Mouse (Mus musculus) embryonic fibroblast, embryonic 13.5 days (primary cell): ENCODE measurements at regions not wholly inside any gene's neighbourhood (a gene's known extent, or its start where the extent isn't known, plus 50 kb on each side); places are given as distances from the start of the nearest gene placed in this dataset.

Source experiments
- H3K27ac ChIP-seq: 2 replicates; pipeline ENCODE4 v1.5.1; 2012; ENCODE audit warnings: low read length, control low read depth, inconsistent platforms; ENCODE audit not compliant: insufficient read depth
- H3K4me1 ChIP-seq: 2 replicates; pipeline ENCODE4 v1.6.1; 2011; ENCODE audit warnings: low read length; ENCODE audit not compliant: control insufficient read depth, insufficient read depth
- H3K4me3 ChIP-seq: 2 replicates; pipeline ENCODE4 v1.5.1; 2011; ENCODE audit warnings: mild to moderate bottlenecking, control low read depth, low read length; ENCODE audit not compliant: insufficient read depth
- CTCF ChIP-seq: IDR thresholded peaks from 2 replicates; pipeline ENCODE4 v1.5.1; 2011; ENCODE audit warnings: mild to moderate bottlenecking, control low read depth, low read length, moderate library complexity, borderline replicate concordance; ENCODE audit not compliant: insufficient read depth
- POLR2A ChIP-seq: IDR thresholded peaks from 2 replicates; pipeline ENCODE4 v1.6.1; 2011; ENCODE audit warnings: low read depth, mild to moderate bottlenecking, control low read depth, low read length, moderate library complexity

DNA sequence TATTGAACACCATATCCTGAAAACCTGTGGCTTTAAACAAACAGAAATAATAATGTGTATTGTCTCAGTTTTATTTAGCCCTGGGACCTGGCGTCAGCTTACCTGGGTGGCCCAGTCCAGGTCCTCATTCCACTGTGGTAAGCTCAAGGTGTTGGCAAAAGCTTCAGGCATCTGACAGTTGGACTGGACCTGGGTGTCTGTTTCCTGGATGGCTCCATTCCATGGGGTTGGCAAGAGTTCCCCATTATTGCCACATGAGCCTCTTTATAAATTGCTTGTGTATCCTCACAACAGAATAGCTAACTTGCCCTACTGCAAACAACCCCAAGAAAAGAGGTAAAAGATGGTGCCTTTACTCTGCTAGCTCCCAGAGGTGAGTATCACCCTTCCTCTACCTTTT lies 512.9 kb upstream of the Tnp1 start:
- H3K27ac ChIP-seq: no peak overlapping the region
- no peak overlapping the region for H3K4me3 ChIP-seq
- no peaks in the 10 kb centered on the region for H3K4me1 ChIP-seq
- TF ChIP-seq POLR2A: no peak
- TF ChIP-seq CTCF: no peak

DNA sequence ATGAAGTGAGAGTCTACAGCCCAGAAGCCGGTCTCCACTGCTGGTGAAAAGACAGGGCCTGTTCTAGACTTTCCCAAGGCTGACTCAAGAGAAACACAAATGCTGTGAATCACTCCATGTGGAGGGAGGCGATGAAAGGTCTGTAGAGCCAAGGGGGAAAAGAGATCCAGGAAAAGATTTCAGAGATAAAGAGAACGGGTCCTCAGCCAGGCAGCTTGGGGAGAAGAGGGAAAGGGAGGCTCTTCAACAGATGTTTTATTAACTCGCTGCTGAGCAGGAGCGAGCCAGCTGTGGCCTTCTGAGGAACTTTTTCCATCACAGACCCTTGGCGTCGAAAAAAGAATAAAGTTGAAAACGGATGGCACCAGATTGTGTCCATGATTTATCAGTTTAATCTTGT lies 500.7 kb upstream of the Tnp1 start:
- TF ChIP-seq POLR2A (no peak), CTCF (no peak)
- H3K27ac ChIP-seq: no peak overlapping the region; the same call in 1 of the 2 replicates
- H3K4me3 ChIP-seq: no peak overlapping the region
- no peaks in the 10 kb centered on the region for H3K4me1 ChIP-seq

DNA sequence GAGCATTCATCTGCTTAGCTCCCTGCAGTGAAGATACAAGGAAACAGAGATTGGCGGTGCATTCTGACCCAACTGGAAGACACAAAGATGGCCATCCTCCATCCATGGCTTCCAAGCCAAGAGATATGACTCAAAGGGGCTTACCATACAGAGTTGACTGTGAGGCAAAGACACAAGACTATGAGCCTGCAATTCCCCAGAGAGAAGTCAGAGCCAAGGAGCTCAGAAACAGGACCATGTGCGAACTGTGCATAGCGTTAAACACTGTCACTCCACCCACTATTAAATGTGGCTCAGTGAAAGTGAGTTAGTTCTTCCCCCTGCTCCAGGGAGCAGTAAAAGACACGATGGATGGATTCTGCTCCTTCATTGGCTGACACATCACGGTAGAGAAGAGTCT lies 500.1 kb upstream of the Tnp1 start:
- TF ChIP-seq POLR2A: no peak
- no peak for TF ChIP-seq CTCF
- H3K4me3 ChIP-seq: no peak overlapping the region
- H3K27ac ChIP-seq: peak overlapping the region; percentile 28; the same call in 1 of the 2 replicates
- H3K4me1 ChIP-seq: no peaks in the 10 kb centered on the region

DNA sequence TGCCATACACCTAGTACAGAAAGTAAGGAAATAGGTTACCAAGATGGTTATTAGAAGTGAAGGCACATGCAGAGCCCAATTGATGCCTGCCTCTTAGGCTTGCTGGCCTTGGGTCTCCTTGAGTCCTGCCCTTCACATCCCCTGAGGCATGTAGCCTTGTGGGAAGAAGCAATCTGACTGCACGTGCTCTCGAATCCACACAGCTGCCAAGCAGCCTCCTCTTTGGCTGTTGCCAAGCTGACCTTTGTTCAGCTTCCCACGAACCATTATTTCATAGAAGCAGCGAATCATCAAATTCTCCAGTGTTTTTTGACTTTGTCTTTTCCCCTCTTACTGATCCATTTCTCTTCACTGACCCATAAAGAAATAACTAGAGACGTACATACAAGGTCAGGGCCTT lies 498.1 kb upstream of the Tnp1 start:
- no peaks in the 10 kb centered on the region for H3K4me1 ChIP-seq
- TF ChIP-seq CTCF (no peak), POLR2A (no peak)
- H3K27ac ChIP-seq: no peak overlapping the region
- H3K4me3 ChIP-seq: no peak overlapping the region

- no peak overlapping the region for H3K4me3 ChIP-seq
- H3K4me1 ChIP-seq: no peaks in the 10 kb centered on the region
- no peak overlapping the region for H3K27ac ChIP-seq
- TF ChIP-seq CTCF: no peak
These were observed 497.1 kb upstream of the Tnp1 start for GRCm38 (mm10) chr1:73512836-73513235.

DNA sequence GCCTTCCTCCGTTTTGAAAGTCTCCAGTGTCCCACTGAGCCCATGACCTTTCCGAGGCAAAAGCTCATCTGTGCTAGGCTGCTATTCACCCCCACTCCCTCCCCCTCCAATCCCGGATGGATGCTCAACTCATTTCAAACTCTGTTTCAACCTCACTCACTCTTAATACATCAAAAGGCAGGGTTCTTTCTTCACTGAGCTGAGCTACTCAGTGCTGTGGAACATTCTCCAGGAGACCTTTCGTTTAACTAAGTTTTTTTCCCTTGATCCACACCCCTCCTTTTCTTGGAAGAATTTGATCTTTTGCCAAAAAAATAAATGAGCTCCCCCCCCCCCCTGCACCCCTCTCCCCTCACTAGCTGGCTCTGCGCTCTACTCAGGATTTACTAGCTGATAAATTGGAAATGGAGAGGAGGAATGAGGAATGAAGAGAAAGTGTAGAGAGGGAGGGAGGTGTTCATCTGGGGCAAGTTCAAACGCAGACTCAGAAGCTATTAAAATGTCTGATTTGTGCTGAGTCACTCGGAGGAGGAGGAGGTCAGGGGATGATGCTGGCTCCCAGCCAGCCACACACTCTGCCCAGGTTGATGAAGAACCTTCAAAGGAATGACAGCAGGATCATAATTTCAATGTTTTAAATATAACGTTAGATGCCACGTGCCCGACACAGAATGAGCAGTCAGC lies 491.5 kb upstream of the Tnp1 start:
- peaks cover 4% of the 10 kb centered on the region; the same call in 1 of the 2 replicates for H3K4me1 ChIP-seq
- no peak overlapping the region for H3K27ac ChIP-seq
- H3K4me3 ChIP-seq: no peak overlapping the region
- TF ChIP-seq POLR2A (no peak), CTCF (no peak)

DNA sequence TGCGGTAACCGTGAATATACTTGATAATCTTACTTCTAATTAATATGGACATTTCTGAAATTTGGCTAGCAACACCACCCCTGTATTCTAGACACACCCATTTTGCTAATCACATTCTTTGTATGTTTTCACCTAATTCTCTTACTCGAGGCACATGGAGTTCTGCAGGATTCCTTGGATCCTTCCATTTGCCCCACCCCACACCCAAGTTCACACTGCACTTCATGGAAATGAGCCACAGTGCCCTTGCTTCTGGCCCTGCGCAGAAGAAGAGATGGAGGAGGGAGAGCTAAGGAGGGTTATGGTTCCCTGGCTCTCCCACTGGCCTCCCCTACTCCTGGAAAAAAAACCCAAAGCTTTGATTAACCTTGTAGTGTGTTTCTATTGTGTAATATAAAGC lies 487.9 kb upstream of the Tnp1 start:
- no peak overlapping the region for H3K27ac ChIP-seq
- no peak for TF ChIP-seq CTCF
- H3K4me3 ChIP-seq: no peak overlapping the region

DNA sequence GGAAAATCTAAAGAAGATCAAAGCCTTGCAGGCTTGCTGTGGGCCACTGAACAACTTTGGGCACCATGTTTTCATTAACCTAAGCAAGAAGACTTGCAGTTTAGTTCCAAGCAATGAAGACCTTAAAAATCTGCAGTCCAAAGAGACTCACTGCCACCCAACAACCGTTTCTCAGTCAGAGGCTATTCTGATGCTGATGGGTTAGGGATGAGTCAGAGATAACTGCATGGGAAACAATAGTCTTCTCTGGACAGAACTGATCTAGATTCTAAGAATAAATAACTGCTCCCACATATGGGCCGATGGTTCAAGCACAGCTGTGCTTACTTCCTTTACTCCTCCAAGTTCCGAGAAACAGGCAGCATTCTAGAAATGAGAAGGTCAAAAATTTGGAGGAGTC lies 485.0 kb upstream of the Tnp1 start:
- Histone ChIP-seq H3K27ac (no peak overlapping the region), H3K4me3 (no peak overlapping the region), H3K4me1 (no peaks in the 10 kb centered on the region)
- TF ChIP-seq POLR2A (no peak), CTCF (no peak)

More for the DNA sequence above, 487.9 kb upstream of the Tnp1 start:
- peaks cover 4% of the 10 kb centered on the region; the same call in 1 of the 2 replicates for H3K4me1 ChIP-seq

GRCm38 (mm10) chr1:73495971-73496749 lies 480.5 kb upstream of the Tnp1 start:
- Histone ChIP-seq H3K27ac (no peak overlapping the region), H3K4me1 (no peaks in the 10 kb centered on the region), H3K4me3 (no peak overlapping the region)
- TF ChIP-seq CTCF (no peak), POLR2A (no peak)

DNA sequence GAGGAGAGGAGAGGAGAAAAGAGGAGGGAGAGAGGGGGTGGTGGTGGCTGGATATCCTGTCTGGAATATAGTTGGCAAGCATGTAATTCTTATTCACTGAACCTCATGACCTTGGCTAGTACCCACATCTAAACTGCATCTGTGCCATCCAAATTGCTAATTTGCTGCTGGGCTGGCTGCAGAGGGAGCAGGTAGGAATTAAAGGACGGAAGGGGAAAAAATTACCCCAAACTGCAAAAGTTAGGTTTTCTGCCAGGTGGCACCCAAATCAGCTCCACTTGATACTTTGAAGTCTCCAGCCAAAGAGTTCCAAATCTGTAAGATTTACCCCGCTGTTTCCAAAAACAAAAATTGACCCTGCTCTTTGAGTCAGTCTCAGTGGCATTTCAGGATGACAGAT lies 466.2 kb upstream of the Tnp1 start:
- no peak overlapping the region for H3K4me3 ChIP-seq
- TF ChIP-seq POLR2A (no peak), CTCF (no peak)
- H3K4me1 ChIP-seq: 0 out of 2 replicates have a peak, but pooled peaks cover 5% of the 10 kb centered on the region
- H3K27ac ChIP-seq: no peak overlapping the region
